Mouse (Mus musculus): ENCODE results near the gene Anp32a.

GRCm38 (mm10) chr9:62426531-62426930, 85.4 kb downstream of the Anp32a start:
- TF ChIP-seq GATA1 (IDR thresholded peaks at IDR 0.05; ENCODE audit: borderline replicate concordance, low read length), result no peak
- TF ChIP-seq FLI1 (IDR thresholded peaks at IDR 0.05; ENCODE audit: low read length), result no peak

Measured in megakaryocyte, embryonic 14.5 days (primary cell).